ENCODE assay signal across 7 mouse cellular contexts in the genomic region with DNA sequence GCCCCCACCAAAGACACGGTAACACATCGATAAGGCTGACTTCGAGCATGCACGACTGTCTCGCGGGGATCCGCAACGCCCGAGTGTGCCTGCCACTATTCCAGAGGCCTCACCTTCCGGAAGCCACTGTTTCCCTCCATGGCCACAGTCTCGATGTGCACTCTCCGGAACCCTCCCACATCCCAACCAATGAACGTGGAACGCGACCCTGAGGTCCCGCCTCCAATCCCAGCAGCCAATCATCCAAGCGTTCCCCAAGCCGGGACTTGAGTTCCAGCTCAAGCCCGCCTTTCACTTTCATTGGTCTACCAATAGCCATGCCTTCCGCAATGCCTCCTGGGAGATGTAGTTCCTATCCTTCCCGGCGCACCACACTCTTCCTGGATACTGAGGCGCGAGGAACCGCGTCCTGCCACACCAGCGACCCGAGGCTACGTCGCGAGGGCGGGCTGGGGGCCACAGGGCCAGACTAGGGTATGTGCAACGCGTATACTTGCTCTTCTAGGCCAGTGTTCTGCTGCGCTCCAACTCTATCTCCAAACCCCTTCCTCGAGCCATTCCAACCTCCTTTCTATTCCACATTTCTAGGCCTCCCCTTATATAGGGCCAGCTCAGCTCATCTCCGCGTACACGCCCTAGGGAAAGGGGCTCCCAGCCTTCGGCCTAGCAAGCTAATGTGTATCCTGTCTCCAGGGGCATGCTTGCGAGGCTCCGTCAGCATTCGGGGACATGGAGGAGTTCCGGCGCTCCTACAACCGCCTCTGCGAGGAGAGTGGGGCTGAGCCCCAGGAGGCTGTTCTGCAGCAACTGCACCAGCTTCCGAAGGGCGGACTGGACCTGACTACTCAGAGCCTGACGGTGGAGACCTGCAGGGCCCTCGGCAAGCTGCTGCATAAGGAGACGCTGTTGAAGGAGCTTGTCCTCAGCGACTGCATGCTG. TPM values are rescaled to one million over a fixed set of nuclear protein-coding genes. Genes with fewer than 3 reads are reported as not detected.
A peak's percentile ranks its signal among the peaks of the same experiment; 100 is the strongest.
DNase-seq lines count a peak whose midpoint lies in the region; ATAC-seq and TF ChIP-seq lines count a peak whose summit lies in the region.

Gene Cenpx (minus strand): TSS at position 159 of the 939 bp plus-strand sequence.
Gene Lrrc45 (plus strand): TSS at position 346 of the 939 bp plus-strand sequence.

- H3K9me3 ChIP-seq in embryonic facial prominence, embryonic 10.5 days: no peaks in the 10 kb centered on the region
- no peaks in the 10 kb centered on the region for H3K9me3 ChIP-seq in intestine, postnatal 0 days (ENCODE audit: control insufficient read depth)
- no peaks in the 10 kb centered on the region for H3K9me3 ChIP-seq in midbrain, embryonic 12.5 days

- WGBS in embryonic facial prominence, embryonic 10.5 days: 2% methylated on average over 53 of the region's 53 CpGs
- under 1% methylated on average over 53 of the region's 53 CpGs for WGBS in intestine, postnatal 0 days
- WGBS in midbrain, embryonic 12.5 days: 3% methylated on average over 53 of the region's 53 CpGs
- 1% methylated on average over 53 of the region's 53 CpGs for WGBS in small intestine, adult 2 months

- peak; percentile 97 for DNase-seq in adrenal gland, postnatal 10 days
- peak; percentile 97 for DNase-seq in embryonic facial prominence, embryonic 10.5 days (ENCODE audit: low spot score)
- no peak for DNase-seq in gonadal fat pad, adult 2 months (ENCODE audit: low read depth)
- DNase-seq in left cerebral cortex, postnatal 4 days: peak; percentile 97

- H3K36me3 ChIP-seq in embryonic facial prominence, embryonic 10.5 days (replicated peaks): peaks cover 64% of the 10 kb centered on the region
- H3K36me3 ChIP-seq in intestine, postnatal 0 days (ENCODE audit: control insufficient read depth, insufficient read depth): peaks cover 49% of the 10 kb centered on the region
- H3K36me3 ChIP-seq in midbrain, embryonic 12.5 days: peaks cover 50% of the 10 kb centered on the region
- H3K36me3 ChIP-seq in small intestine, adult 2 months (ENCODE audit: control insufficient read depth, insufficient read depth, low read length): peaks cover 10% of the 10 kb centered on the region; the same call in 1 of the 2 replicates

- no peaks in the 10 kb centered on the region for H3K27me3 ChIP-seq in embryonic facial prominence, embryonic 10.5 days (replicated peaks; ENCODE audit: low read depth, poor library complexity, severe bottlenecking)
- no peaks in the 10 kb centered on the region for H3K27me3 ChIP-seq in intestine, postnatal 0 days (replicated peaks; ENCODE audit: control insufficient read depth, insufficient read depth, low read length)
- no peaks in the 10 kb centered on the region for H3K27me3 ChIP-seq in midbrain, embryonic 12.5 days
- H3K27me3 ChIP-seq in small intestine, adult 2 months (ENCODE audit: control insufficient read depth, insufficient read depth, low read length): no peaks in the 10 kb centered on the region

- peak; percentile 82 for TF ChIP-seq POLR2A in small intestine, adult 2 months (IDR thresholded peaks at IDR 0.05; ENCODE audit: low read depth, low read length)

- TF ChIP-seq CTCF in intestine, postnatal 0 days (IDR thresholded peaks at IDR 0.05; ENCODE audit: low read depth): no peak
- no peak; the same call in 1 of the 2 replicates for TF ChIP-seq CTCF in small intestine, adult 2 months (IDR thresholded peaks at IDR 0.05; ENCODE audit: extremely low read depth, insufficient read length, insufficient replicate concordance, low read depth, low read length)

- H3K4me1 ChIP-seq in embryonic facial prominence, embryonic 10.5 days: peaks cover 48% of the 10 kb centered on the region
- H3K4me1 ChIP-seq in intestine, postnatal 0 days (replicated peaks; ENCODE audit: control insufficient read depth, insufficient read depth, low read length): peaks cover 7% of the 10 kb centered on the region
- peaks cover 38% of the 10 kb centered on the region for H3K4me1 ChIP-seq in midbrain, embryonic 12.5 days
- H3K4me1 ChIP-seq in small intestine, adult 2 months (ENCODE audit: control insufficient read depth, insufficient read depth, insufficient read length, low read length): peaks cover 20% of the 10 kb centered on the region

- H3K27ac ChIP-seq in embryonic facial prominence, embryonic 10.5 days (replicated peaks): peak within 1 kb of the TSS; percentile 82
- peak within 1 kb of the TSS; percentile 64 for H3K27ac ChIP-seq in intestine, postnatal 0 days (ENCODE audit: low read depth, low read length)
- peak within 1 kb of the TSS; percentile 65 for H3K27ac ChIP-seq in midbrain, embryonic 12.5 days (replicated peaks)
- peak within 1 kb of the TSS; percentile 51 for H3K27ac ChIP-seq in small intestine, adult 2 months (ENCODE audit: insufficient read depth, low read depth, low read length)

- ATAC-seq in intestine, postnatal 0 days: peak; percentile 91
- ATAC-seq in midbrain, embryonic 12.5 days (ENCODE audit: low FRiP score, low read depth): peak; percentile 96

- peak within 1 kb of the TSS; percentile 61 for H3K9ac ChIP-seq in intestine, postnatal 0 days (ENCODE audit: low read depth, low read length)
- H3K9ac ChIP-seq in midbrain, embryonic 12.5 days (replicated peaks): peak within 1 kb of the TSS; percentile 77

- H3K4me2 ChIP-seq in intestine, postnatal 0 days (replicated peaks; ENCODE audit: low read depth): peak within 1 kb of the TSS; percentile 96
- H3K4me2 ChIP-seq in midbrain, embryonic 12.5 days (replicated peaks): peak within 1 kb of the TSS; percentile 84

- intact Hi-C loops in left cerebral cortex, postnatal 4 days (cut with DNase I): loop anchor here (5.0 to 10.0 kb wide), 2 partner anchors 52 to 89 kb away; partner anchors contain the start of genes Notum and Sirt7

- H3K4me3 ChIP-seq in embryonic facial prominence, embryonic 10.5 days: peak within 1 kb of the TSS; percentile 76
- peak within 1 kb of the TSS; percentile 56 for H3K4me3 ChIP-seq in intestine, postnatal 0 days (ENCODE audit: low read depth, low read length)
- peak within 1 kb of the TSS; percentile 62 for H3K4me3 ChIP-seq in midbrain, embryonic 12.5 days
- H3K4me3 ChIP-seq in small intestine, adult 2 months (ENCODE audit: low read depth, low read length): peak within 1 kb of the TSS; percentile 78

RNA-seq across cellular contexts. Expression of gene Cenpx, which starts in this region (rescaled TPM):
- 10 to 100 TPM; 47.6 to 51.3 TPM for total RNA-seq in adrenal gland, postnatal 10 days (2021)
- 119 and 124 TPM in 2 replicates for polyA plus RNA-seq in embryonic facial prominence, embryonic 10.5 days (2016; fragmentation: Nextera tagmentation; extraction: Ambion mirVana)
- 84.6 and 100 TPM in 2 replicates for polyA plus RNA-seq in gonadal fat pad, adult 2 months (2012; rRNA removed)
- 127 and 131 TPM in 2 replicates for polyA plus RNA-seq in intestine, postnatal 0 days (2015; fragmentation: Nextera tagmentation; extraction: Ambion mirVana)
- total RNA-seq in left cerebral cortex, postnatal 4 days (2021): 10 to 100 TPM; 31.2 to 35.1 TPM
- polyA plus RNA-seq in midbrain, embryonic 12.5 days (2016; fragmentation: Nextera tagmentation; extraction: Ambion mirVana): 120 and 121 TPM in 2 replicates
- 38.4 and 46.2 TPM in 2 replicates for polyA plus RNA-seq in small intestine, adult 2 months (2012; rRNA removed)

RNA-seq across cellular contexts. Expression of gene Lrrc45, which starts in this region (rescaled TPM):
- 10 to 100 TPM; 20.0 to 27.4 TPM for total RNA-seq in adrenal gland, postnatal 10 days (2021)
- 56.8 and 58.9 TPM in 2 replicates for polyA plus RNA-seq in embryonic facial prominence, embryonic 10.5 days (2016; fragmentation: Nextera tagmentation; extraction: Ambion mirVana)
- polyA plus RNA-seq in gonadal fat pad, adult 2 months (2012; rRNA removed): 38.5 and 41.4 TPM in 2 replicates
- polyA plus RNA-seq in intestine, postnatal 0 days (2015; fragmentation: Nextera tagmentation; extraction: Ambion mirVana): 13.5 and 14.5 TPM in 2 replicates
- total RNA-seq in left cerebral cortex, postnatal 4 days (2021): 10 to 100 TPM; 76.4 to 78.9 TPM
- polyA plus RNA-seq in midbrain, embryonic 12.5 days (2016; fragmentation: Nextera tagmentation; extraction: Ambion mirVana): 74.5 and 75.1 TPM in 2 replicates
- 22.0 and 23.9 TPM in 2 replicates for polyA plus RNA-seq in small intestine, adult 2 months (2012; rRNA removed)
